Mouse (Mus musculus) liver, adult 2 months (tissue): ENCODE data around the gene Tia1. TPM values are rescaled to one million over a fixed set of nuclear protein-coding genes. Genes with fewer than 3 reads are reported as not detected.

Source experiments
- DNase-seq: peaks from one replicate; pipeline ENCODE4 v3.0.0-alpha.2; 2011; ENCODE audit warnings: low read depth, low spot score; ENCODE audit errors: extremely low read depth
- H3K27ac ChIP-seq: fragments of 200-500 bp; replicated peaks from 2 replicates; pipeline ENCODE4 v1.5.1; 2012; ENCODE audit warnings: low read depth, mild to moderate bottlenecking, control low read depth, inconsistent platforms, low read length; ENCODE audit not compliant: insufficient read depth
- H3K27me3 ChIP-seq: fragments of 200-500 bp; 2 replicates; pipeline ENCODE4 v1.6.1; 2012; ENCODE audit warnings: mild to moderate bottlenecking, moderate library complexity, low read length, inconsistent platforms; ENCODE audit not compliant: control insufficient read depth, insufficient read depth
- H3K36me3 ChIP-seq: fragments of 200-500 bp; 2 replicates; pipeline ENCODE4 v1.6.1; 2012; ENCODE audit warnings: low read length, inconsistent platforms; ENCODE audit not compliant: control insufficient read depth, insufficient read depth
- H3K4me1 ChIP-seq: fragments of 200-500 bp; 2 replicates; pipeline ENCODE4 v1.6.1; 2011; ENCODE audit warnings: low read length; ENCODE audit not compliant: control insufficient read depth, insufficient read depth
- H3K4me3 ChIP-seq: fragments of 200-500 bp; 2 replicates; pipeline ENCODE4 v1.5.1; 2011; ENCODE audit warnings: low read depth, mild to moderate bottlenecking, control low read depth, low read length, moderate library complexity; ENCODE audit not compliant: insufficient read depth
- H3K79me2 ChIP-seq: fragments of 200-500 bp; 2 replicates; pipeline ENCODE4 v1.6.1; 2012; ENCODE audit warnings: inconsistent platforms, mild to moderate bottlenecking, low read length, moderate library complexity; ENCODE audit not compliant: control insufficient read depth, insufficient read depth
- H3K9ac ChIP-seq: fragments of 200-500 bp; 2 replicates; pipeline ENCODE4 v1.6.1; 2012; ENCODE audit warnings: low read depth, mild to moderate bottlenecking, control low read depth, inconsistent platforms, low read length
- CTCF ChIP-seq: fragments of 200-500 bp; IDR thresholded peaks from 2 replicates; pipeline ENCODE4 v1.5.1; 2011; ENCODE audit warnings: low read depth, low read length, control low read depth
- POLR2A ChIP-seq: fragments of 200-500 bp; IDR thresholded peaks from 2 replicates; pipeline ENCODE4 v1.6.1; 2011; ENCODE audit warnings: low read length, control low read depth; ENCODE audit not compliant: insufficient read depth; ENCODE audit errors: extremely low read depth
- whole genome bisulfite sequencing: fragments of 180-500 bp; shearing (Covaris S2); methylation state at CpG from one replicate; pipeline ENCODE4 v1.1.7; 2018; 5-methylcytosine and 5-hydroxymethylcytosine counted together
- polyA plus RNA-seq: library from polyadenylated mRNA; depleted of rRNA; stranded (reverse); fragments of >200 nt; gene quantifications from 2 replicates; pipeline ENCODE4 v1.2.3, GENCODE M21; 2012
- total RNA-seq: library from RNA; depleted of rRNA; stranded (reverse); fragments of >200 nt; gene quantifications from 2 replicates; pipeline ENCODE4 v1.2.3, GENCODE M21; 2014

Tia1 gene
- total and polyA plus RNA-seq, 2 experiments = 4.0 to 13.6 TPM

DNA sequence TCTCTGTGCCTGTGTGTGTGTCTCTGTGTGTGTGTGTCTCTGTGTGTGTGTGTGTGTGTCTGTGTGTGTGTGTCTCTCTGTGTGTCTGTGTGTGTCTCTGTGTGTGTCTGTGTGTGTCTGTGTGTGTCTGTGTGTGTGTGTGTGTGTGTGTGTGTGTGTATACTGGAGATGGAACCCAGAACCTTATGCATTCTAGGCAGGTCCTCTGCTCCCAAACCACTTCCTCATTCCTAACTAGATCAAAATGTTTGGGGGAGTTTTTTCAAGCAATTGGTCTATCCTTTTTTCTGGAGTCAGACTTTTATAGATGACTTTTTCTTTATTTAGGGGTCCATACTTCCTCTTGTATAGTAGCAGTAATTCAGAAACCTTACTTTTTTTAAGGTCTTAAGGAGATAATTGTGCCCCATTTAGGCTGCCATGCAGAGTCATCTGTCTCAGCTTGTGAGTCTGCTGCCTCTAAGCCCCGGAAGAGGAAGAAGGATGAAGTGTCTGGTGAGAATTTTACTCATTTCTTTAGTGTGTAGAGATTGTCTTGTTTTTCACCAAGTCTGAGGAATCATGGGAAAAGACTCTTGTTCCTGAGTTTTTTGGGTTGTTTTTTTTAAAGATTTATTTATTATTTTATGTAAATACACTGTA is 43.0 kb downstream of the Tia1 start:
- Histone ChIP-seq H3K9ac (no peak overlapping the region), H3K4me1 (no peaks in the 10 kb centered on the region), H3K79me2 (0 out of 2 replicates have a peak, but pooled peaks cover 4% of the 10 kb centered on the region), H3K36me3 (peaks cover 42% of the 10 kb centered on the region), H3K4me3 (no peak overlapping the region), H3K27me3 (no peaks in the 10 kb centered on the region), H3K27ac (no peak overlapping the region)
- TF ChIP-seq CTCF = no peak
- no peak for TF ChIP-seq POLR2A
- no peak for DNase-seq
- 90% methylated on average over 1 of the region's 1 CpGs for WGBS

DNA sequence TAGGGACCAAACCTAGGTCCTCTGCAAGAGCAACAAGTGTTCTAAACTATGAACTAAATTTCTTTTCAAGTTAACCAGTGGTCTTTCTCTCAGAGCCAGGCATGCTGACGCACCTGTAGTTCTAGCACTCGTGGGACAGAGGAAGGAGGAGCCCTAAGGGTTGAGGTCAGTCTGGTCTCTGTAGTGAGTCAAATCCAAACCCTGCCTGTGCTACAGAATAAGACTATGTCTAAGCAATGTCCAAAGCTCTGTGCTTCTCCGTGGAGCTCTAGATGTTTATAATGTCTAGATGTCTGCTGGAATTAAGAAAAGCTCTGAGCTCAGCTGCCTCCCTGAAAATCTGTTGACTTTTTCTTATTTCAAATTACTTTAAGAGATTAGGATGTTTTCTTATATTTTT is 52.7 kb downstream of the Tia1 start:
- Histone ChIP-seq H3K27ac (no peak overlapping the region), H3K79me2 (no peaks in the 10 kb centered on the region), H3K27me3 (no peaks in the 10 kb centered on the region), H3K36me3 (peaks cover 41% of the 10 kb centered on the region), H3K4me3 (no peak overlapping the region), H3K4me1 (no peaks in the 10 kb centered on the region), H3K9ac (no peak overlapping the region)
- WGBS = 94% methylated on average over 3 of the region's 3 CpGs
- TF ChIP-seq POLR2A = no peak
- no peak for TF ChIP-seq CTCF
- DNase-seq = no peak

DNA sequence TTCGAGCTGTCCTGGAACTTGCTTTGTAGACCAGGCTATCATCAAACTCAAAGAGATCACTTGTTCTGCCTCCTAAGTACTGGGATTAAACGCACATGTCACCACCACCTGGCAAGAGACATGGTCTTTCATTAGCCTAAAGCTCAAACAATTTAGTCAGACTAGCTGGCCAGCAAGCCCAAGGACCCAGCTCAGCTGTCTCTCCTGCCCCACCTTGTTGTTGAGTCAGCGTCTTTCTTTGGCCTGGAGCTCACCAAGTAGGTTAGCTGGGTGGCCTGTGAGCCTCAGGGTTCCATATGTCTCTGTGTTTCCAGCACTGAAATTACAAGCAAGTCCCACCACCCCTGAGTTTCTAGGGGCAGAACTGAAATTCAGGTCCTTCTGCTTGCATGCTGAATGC is 59.1 kb downstream of the Tia1 start:
- no peak overlapping the region for H3K4me3 ChIP-seq
- H3K27me3 ChIP-seq = no peaks in the 10 kb centered on the region
- no peak for DNase-seq
- H3K9ac ChIP-seq = no peak overlapping the region
- peaks cover 32% of the 10 kb centered on the region for H3K36me3 ChIP-seq
- no peak overlapping the region for H3K27ac ChIP-seq
- H3K4me1 ChIP-seq = no peaks in the 10 kb centered on the region
- TF ChIP-seq POLR2A (no peak), CTCF (no peak)
- WGBS = 95% methylated on average over 3 of the region's 3 CpGs
- H3K79me2 ChIP-seq = no peaks in the 10 kb centered on the region

DNA sequence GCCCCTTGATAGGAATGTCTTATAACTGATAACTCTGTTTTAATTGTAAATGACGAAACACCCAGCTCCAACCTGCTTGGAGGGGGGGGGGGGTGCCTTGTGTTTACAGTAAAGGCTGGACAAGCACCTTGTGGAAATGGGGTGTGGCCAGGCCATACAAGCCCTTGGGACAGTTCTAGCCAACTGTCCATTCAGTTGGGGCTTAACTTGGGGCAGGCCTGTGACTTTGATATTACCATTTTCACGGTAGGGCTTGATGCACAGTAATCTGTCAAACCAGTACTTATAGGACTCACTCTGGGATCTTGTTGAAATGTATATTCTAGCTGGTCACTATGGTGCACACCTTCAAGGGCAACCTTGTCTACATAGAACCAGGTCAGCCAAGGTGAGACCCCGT is 67.3 kb downstream of the Tia1 start:
- Histone ChIP-seq H3K4me1 (peaks cover 14% of the 10 kb centered on the region; the same call in 1 of the 2 replicates), H3K27me3 (no peaks in the 10 kb centered on the region), H3K4me3 (0 out of 2 replicates have a peak overlapping the region, but pooled peaks have one; percentile 54), H3K9ac (peak overlapping the region; percentile 76; the same call in 1 of the 2 replicates), H3K27ac (peak overlapping the region; percentile 71), H3K79me2 (no peaks in the 10 kb centered on the region), H3K36me3 (peaks cover 2% of the 10 kb centered on the region; the same call in 1 of the 2 replicates)
- WGBS = 84% methylated on average over 3 of the region's 3 CpGs
- TF ChIP-seq POLR2A = no peak
- TF ChIP-seq CTCF = no peak
- no peak for DNase-seq

DNA sequence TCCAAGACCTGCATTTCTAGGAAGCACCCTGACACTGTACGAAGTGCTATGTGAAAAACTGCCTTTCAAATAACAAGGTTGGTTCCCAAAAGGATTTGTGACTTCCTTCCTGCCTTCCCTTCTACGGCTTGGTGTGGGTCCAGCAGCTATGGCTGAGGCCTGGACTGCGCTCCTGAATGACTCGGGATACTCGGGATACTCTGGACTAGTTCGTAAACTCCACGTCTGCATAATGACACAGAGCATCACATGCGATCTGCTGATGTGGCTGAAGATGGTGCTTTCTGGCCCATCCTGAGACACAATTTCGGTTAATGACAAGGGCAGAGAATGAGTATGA is 67.7 kb downstream of the Tia1 start:
- peak overlapping the region; percentile 76 for H3K9ac ChIP-seq
- peaks cover 2% of the 10 kb centered on the region; the same call in 1 of the 2 replicates for H3K36me3 ChIP-seq
- no peaks in the 10 kb centered on the region for H3K27me3 ChIP-seq
- H3K4me1 ChIP-seq = peaks cover 14% of the 10 kb centered on the region; the same call in 1 of the 2 replicates
- no peak for DNase-seq
- no peaks in the 10 kb centered on the region for H3K79me2 ChIP-seq
- 11% methylated on average over 9 of the region's 9 CpGs for WGBS
- TF ChIP-seq POLR2A (no peak), CTCF (no peak)
- peak overlapping the region; percentile 54 for H3K4me3 ChIP-seq
- H3K27ac ChIP-seq = peak overlapping the region; percentile 71
